Mouse (Mus musculus) cerebellum, adult 2 months (tissue): ENCODE results near the gene Cnnm4.

Experiments
- CTCF ChIP-seq: fragments of 200-500 bp; IDR thresholded peaks from 2 replicates; pipeline ENCODE4 v1.5.1; 2011; ENCODE audit warnings: low read depth, mild to moderate bottlenecking, control low read depth, low read length, moderate library complexity, borderline replicate concordance; ENCODE audit not compliant: insufficient read depth
- POLR2A ChIP-seq: fragments of 200-500 bp; IDR thresholded peaks from 2 replicates; pipeline ENCODE4 v1.6.1; 2011; ENCODE audit warnings: low read length, control low read depth, borderline replicate concordance; ENCODE audit not compliant: insufficient read depth

- no peak for TF ChIP-seq CTCF
- no peak for TF ChIP-seq POLR2A
Measured at GRCm38 (mm10) chr1:36518259-36518658, 46.8 kb downstream of the Cnnm4 start.
